Mouse (Mus musculus) forebrain, embryonic 13.5 days (tissue): ENCODE results near the gene Serpina3c. TPM values are rescaled to one million over a fixed set of nuclear protein-coding genes. Genes with fewer than 3 reads are reported as not detected.

Experiments
- ATAC-seq: fragments of 200-750 bp; cut with Nextera tagmentation; 2 replicates; pipeline ENCODE4 v1.8.0; 2017
- H3K27ac ChIP-seq: fragments of 300-500 bp; sonication (generic); 2 replicates; pipeline ENCODE4 v1.5.1; 2015; ENCODE audit warnings: inconsistent platforms, mild to moderate bottlenecking, moderate library complexity
- H3K27me3 ChIP-seq: fragments of 300-500 bp; sonication (generic); 2 replicates; pipeline ENCODE4 v1.6.1; 2015; ENCODE audit warnings: mild to moderate bottlenecking, inconsistent platforms
- H3K36me3 ChIP-seq: fragments of 300-500 bp; sonication (generic); 2 replicates; pipeline ENCODE4 v1.6.1; 2015; ENCODE audit warnings: mild to moderate bottlenecking, inconsistent platforms; ENCODE audit not compliant: poor library complexity, severe bottlenecking
- H3K4me1 ChIP-seq: fragments of 300-500 bp; sonication (generic); 2 replicates; pipeline ENCODE4 v1.6.1; 2015; ENCODE audit warnings: inconsistent platforms
- H3K4me2 ChIP-seq: fragments of 300-500 bp; sonication (generic); 2 replicates; pipeline ENCODE4 v1.6.1; 2015; ENCODE audit warnings: inconsistent platforms, mild to moderate bottlenecking, moderate library complexity
- H3K4me3 ChIP-seq: fragments of 300-500 bp; sonication (generic); 2 replicates; pipeline ENCODE4 v1.5.1; 2015; ENCODE audit warnings: mild to moderate bottlenecking, inconsistent platforms
- H3K9ac ChIP-seq: fragments of 300-500 bp; sonication (generic); 2 replicates; pipeline ENCODE4 v1.6.1; 2015; ENCODE audit warnings: mild to moderate bottlenecking, inconsistent platforms
- H3K9me3 ChIP-seq: fragments of 300-500 bp; sonication (generic); replicated peaks from 2 replicates; pipeline ENCODE4 v1.6.1; 2016; ENCODE audit warnings: inconsistent platforms
- WGBS: fragments of 180-500 bp; shearing (Covaris S2); methylation state at CpG from one replicate; pipeline ENCODE4 v1.1.7; 2015; 5-methylcytosine and 5-hydroxymethylcytosine counted together
- polyA plus RNA-seq: library from polyadenylated mRNA; unstranded; fragments of >200 nt; fragmentation: Nextera tagmentation; extraction: Ambion mirVana; gene quantifications from 2 replicates; pipeline ENCODE4 v1.2.1, GENCODE M21; 2015

Serpina3c gene
- polyA plus RNA-seq, 1 experiment from 2014 or later = not detected

- no peak for ATAC-seq
- Histone ChIP-seq H3K4me3 (no peak overlapping the region), H3K9me3 (no peaks in the 10 kb centered on the region), H3K4me2 (no peak overlapping the region), H3K4me1 (no peaks in the 10 kb centered on the region), H3K27me3 (no peaks in the 10 kb centered on the region), H3K27ac (no peak overlapping the region), H3K9ac (no peak overlapping the region), H3K36me3 (no peaks in the 10 kb centered on the region)
Measured at GRCm38 (mm10) chr12:104106919-104107318, 46.8 kb downstream of the Serpina3c start.

DNA sequence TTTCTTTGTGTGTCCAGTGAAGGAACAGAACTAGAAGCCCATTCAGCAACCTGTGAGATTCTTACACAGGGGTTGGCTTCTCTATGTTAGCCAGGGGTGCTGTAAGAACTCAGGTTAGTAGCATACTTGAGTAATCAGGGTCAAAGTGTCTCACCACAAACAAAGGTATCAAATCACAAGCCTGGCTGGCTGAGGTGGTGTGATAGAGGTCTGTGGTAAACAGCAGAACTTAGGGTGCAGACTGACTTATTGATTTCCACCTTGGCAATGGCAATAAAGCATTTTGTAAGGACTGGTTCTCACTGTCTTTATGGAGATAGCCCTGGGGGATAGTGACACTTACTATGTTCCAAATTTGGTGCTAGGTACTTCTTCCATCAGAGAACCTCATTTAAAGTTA is 47.8 kb downstream of the Serpina3c start:
- ATAC-seq = no peak
- Histone ChIP-seq H3K4me1 (no peaks in the 10 kb centered on the region), H3K36me3 (no peaks in the 10 kb centered on the region), H3K9me3 (no peaks in the 10 kb centered on the region), H3K27me3 (no peaks in the 10 kb centered on the region), H3K9ac (no peak overlapping the region), H3K4me3 (no peak overlapping the region), H3K27ac (no peak overlapping the region), H3K4me2 (no peak overlapping the region)

DNA sequence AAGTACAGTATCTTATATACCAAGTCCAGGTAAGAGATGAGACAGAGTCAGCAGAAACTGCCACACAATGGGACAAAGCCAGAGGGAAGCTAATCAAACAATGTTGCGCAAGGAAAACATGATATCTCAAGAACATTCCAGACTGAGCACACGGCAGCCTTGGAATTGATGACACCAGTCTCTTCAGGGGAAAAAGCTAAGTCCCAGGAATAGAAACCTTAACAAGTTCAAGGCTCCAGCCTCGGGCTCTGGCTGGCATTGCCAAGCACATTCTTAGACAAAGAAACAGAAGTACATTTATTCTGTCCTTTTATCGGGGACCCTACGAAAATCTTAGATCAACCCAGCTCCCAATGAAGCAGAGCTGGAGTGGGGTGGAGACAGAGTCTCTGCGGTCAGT is 52.9 kb downstream of the Serpina3c start, which contains the start of gene Serpina5:
Gene Serpina5, plus strand, starts transcription at position 346 of the 400 bp plus-strand sequence.
- no peak within 1 kb of the TSS for H3K27ac ChIP-seq
- no peaks in the 10 kb centered on the region for H3K36me3 ChIP-seq
- no peaks in the 10 kb centered on the region for H3K27me3 ChIP-seq
- 92% methylated on average over 6 of the region's 6 CpGs for WGBS
- H3K9me3 ChIP-seq = no peaks in the 10 kb centered on the region
- no peaks in the 10 kb centered on the region for H3K4me1 ChIP-seq
- no peak for ATAC-seq
- no peak within 1 kb of the TSS for H3K4me2 ChIP-seq
- H3K9ac ChIP-seq = no peak within 1 kb of the TSS
- no peak within 1 kb of the TSS for H3K4me3 ChIP-seq

Other genes starting within 250 kb of the Serpina3c start
- gene Serpina1c, start 249.0 kb downstream of the Serpina3c start, polyA plus RNA-seq = 1.3 TPM in 1 of 2 replicates, not detected in the other
- gene Serpina1e, start 194.9 kb downstream of the Serpina3c start, polyA plus RNA-seq = 1.00 TPM in 1 of 2 replicates, not detected in the other
- not detected in 2 replicates for gene Serpina11, start 163.9 kb downstream of the Serpina3c start, polyA plus RNA-seq
- not detected in 2 replicates for gene Serpina9, start 140.1 kb downstream of the Serpina3c start, polyA plus RNA-seq
- not detected in 2 replicates for gene Serpina12, start 109.4 kb downstream of the Serpina3c start, polyA plus RNA-seq
- not detected in 2 replicates for gene Serpina5, start 52.8 kb downstream of the Serpina3c start, polyA plus RNA-seq
- gene Serpina3a, start 41.1 kb downstream of the Serpina3c start, polyA plus RNA-seq = not detected in 2 replicates
- not detected in 2 replicates for gene Serpina3b, start 25.9 kb downstream of the Serpina3c start, polyA plus RNA-seq
- 0.19 TPM in 1 of 2 replicates, not detected in the other for gene Serpina3f, start 60.7 kb upstream of the Serpina3c start, polyA plus RNA-seq
- 0.09 and 0.23 TPM in 2 replicates for gene Serpina3g, start 82.4 kb upstream of the Serpina3c start, polyA plus RNA-seq
- gene Serpina3i, start 109.3 kb upstream of the Serpina3c start, polyA plus RNA-seq = not detected in 2 replicates
- gene Serpina3j, start 160.7 kb upstream of the Serpina3c start, polyA plus RNA-seq = not detected in 2 replicates
- not detected in 2 replicates for gene Serpina3k, start 184.6 kb upstream of the Serpina3c start, polyA plus RNA-seq
- not detected in 2 replicates for gene Serpina3m, start 184.6 kb upstream of the Serpina3c start, polyA plus RNA-seq